Mouse (Mus musculus) liver, embryonic 14.5 days (tissue): ENCODE data around the gene Man2a1.

Experiments used
- CTCF ChIP-seq: IDR thresholded peaks from 2 replicates; pipeline ENCODE4 v1.5.1; 2016; ENCODE audit warnings: antibody characterized with exemption, low read depth, control low read depth
- EP300 ChIP-seq: IDR thresholded peaks from 2 replicates; pipeline ENCODE4 v1.6.1; 2016; ENCODE audit warnings: antibody characterized with exemption, low read depth

DNA sequence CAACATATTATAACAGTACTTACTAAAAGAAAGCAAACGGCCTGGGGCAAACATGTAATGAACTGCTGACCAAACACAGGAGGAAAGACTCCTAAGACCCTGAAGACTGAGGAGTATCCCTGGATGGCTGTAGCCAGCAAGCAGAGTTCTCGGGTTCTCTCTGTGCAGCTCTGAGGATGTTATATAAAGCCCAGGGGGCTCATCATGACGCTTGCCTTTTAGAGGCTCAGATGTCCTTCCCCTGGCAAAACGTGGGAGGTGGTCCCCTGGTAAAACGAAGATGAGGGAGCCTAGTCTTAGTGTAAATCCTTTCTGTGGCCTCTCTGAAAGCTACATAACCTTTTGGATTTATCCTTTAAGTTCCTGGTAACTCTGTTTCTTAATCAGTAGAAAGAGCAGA, 119.2 kb downstream of the Man2a1 start:
- TF ChIP-seq CTCF (no peak), EP300 (no peak)
